Mouse (Mus musculus): ENCODE measurements around the gene Olfr642. TPM values are rescaled to one million over a fixed set of nuclear protein-coding genes. Genes with fewer than 3 reads are reported as not detected.

Gene Olfr642
- polyA plus RNA-seq, 1 experiment from 2014 or later = not detected

DNA sequence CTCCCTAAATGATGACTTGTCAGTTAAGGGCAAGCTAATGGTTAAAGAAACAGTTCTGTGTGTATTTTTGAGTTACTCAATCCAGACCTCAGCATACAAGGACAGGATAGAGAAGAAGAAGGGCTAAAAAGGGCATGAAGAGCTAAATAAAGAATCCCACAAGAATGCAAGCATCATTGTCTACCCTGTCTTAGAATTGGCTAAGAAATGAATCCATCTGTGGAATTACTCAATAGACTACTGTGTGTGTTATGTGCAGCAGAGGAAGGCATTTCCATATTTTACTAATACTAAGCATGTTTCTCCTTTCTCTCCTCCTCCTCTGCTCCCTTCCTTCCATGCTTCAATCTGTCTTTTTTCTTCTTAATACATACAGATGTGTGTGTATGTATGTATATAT lies 53.3 kb downstream of the Olfr642 start:
- TF ChIP-seq EP300 (optimal IDR thresholded peaks at IDR 0.05) (no peak), CTCF (IDR thresholded peaks at IDR 0.05; ENCODE audit: low read depth) (no peak)
- Histone ChIP-seq H3K4me1 (replicated peaks; ENCODE audit: control insufficient read depth, insufficient read depth) (no peaks in the 10 kb centered on the region), H3K4me2 (replicated peaks; ENCODE audit: low read depth) (no peak overlapping the region), H3K27ac (replicated peaks) (no peak overlapping the region), H3K36me3 (ENCODE audit: control insufficient read depth, insufficient read depth, low read length) (no peaks in the 10 kb centered on the region), H3K27me3 (ENCODE audit: control insufficient read depth, insufficient read depth, low read length) (no peaks in the 10 kb centered on the region), H3K4me3 (ENCODE audit: low read depth, low read length) (no peak overlapping the region), H3K9ac (ENCODE audit: low read length) (no peak overlapping the region), H3K9me3 (ENCODE audit: control insufficient read depth, low read length) (no peaks in the 10 kb centered on the region)
- ATAC-seq (ENCODE audit: low FRiP score, low TSS enrichment) (no peak), DNase-seq (ENCODE audit: low spot score) (no peak)

DNA sequence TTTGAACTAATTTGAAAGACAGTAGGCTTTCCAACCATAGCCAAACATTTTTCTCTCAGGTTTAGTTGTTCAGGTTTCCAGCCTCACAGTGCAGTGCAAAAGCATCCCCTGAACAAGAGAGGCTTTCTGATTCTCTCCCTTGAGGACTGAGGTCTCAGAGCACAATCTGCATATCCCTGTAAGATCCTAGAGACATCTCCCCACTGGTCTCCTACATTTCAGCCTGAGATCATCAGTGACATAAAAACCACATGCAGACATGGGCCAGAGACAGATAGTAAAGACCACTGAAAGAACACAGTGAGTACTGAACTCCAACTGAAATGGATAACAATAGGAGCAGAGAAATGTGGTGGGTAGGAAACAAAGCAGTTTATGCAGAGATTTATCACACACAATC lies 54.0 kb downstream of the Olfr642 start, which contains the start of gene Olfr638:
Gene Olfr638 (plus strand): TSS at position 301 of the 400 bp plus-strand sequence.
- Histone ChIP-seq H3K27ac (replicated peaks) (no peak within 1 kb of the TSS), H3K9ac (ENCODE audit: low read length) (no peak within 1 kb of the TSS), H3K4me2 (replicated peaks; ENCODE audit: low read depth) (no peak within 1 kb of the TSS), H3K27me3 (ENCODE audit: control insufficient read depth, insufficient read depth, low read length) (no peaks in the 10 kb centered on the region), H3K9me3 (ENCODE audit: control insufficient read depth, low read length) (no peaks in the 10 kb centered on the region), H3K36me3 (ENCODE audit: control insufficient read depth, insufficient read depth, low read length) (no peaks in the 10 kb centered on the region), H3K4me1 (replicated peaks; ENCODE audit: control insufficient read depth, insufficient read depth) (no peaks in the 10 kb centered on the region), H3K4me3 (ENCODE audit: low read depth, low read length) (no peak within 1 kb of the TSS)
- TF ChIP-seq EP300 (optimal IDR thresholded peaks at IDR 0.05) (no peak), CTCF (IDR thresholded peaks at IDR 0.05; ENCODE audit: low read depth) (no peak)
- no peak for DNase-seq (ENCODE audit: low spot score)
- ATAC-seq (ENCODE audit: low FRiP score, low TSS enrichment) = no peak

Other genes starting within 250 kb of the Olfr642 start
- gene Hbb-bt, start 238.7 kb downstream of the Olfr642 start, polyA plus RNA-seq (2015; fragmentation: Nextera tagmentation; extraction: Ambion mirVana) = 137 and 177 TPM in 2 replicates
- 597 and 747 TPM in 2 replicates for gene Hbb-bs, start 224.6 kb downstream of the Olfr642 start, polyA plus RNA-seq (2015; fragmentation: Nextera tagmentation; extraction: Ambion mirVana)
- not detected in 2 replicates for gene Hbb-bh2, start 212.1 kb downstream of the Olfr642 start, polyA plus RNA-seq (2015; fragmentation: Nextera tagmentation; extraction: Ambion mirVana)
- not detected in 2 replicates for gene Hbb-bh1, start 209.5 kb downstream of the Olfr642 start, polyA plus RNA-seq (2015; fragmentation: Nextera tagmentation; extraction: Ambion mirVana)
- gene Hbb-y, start 199.4 kb downstream of the Olfr642 start, polyA plus RNA-seq (2015; fragmentation: Nextera tagmentation; extraction: Ambion mirVana) = not detected in 2 replicates
- not detected in 2 replicates for gene Olfr66, start 166.4 kb downstream of the Olfr642 start, polyA plus RNA-seq (2015; fragmentation: Nextera tagmentation; extraction: Ambion mirVana)
- gene Olfr64, start 158.2 kb downstream of the Olfr642 start, polyA plus RNA-seq (2015; fragmentation: Nextera tagmentation; extraction: Ambion mirVana) = not detected in 2 replicates
- not detected in 2 replicates for gene Olfr65, start 149.2 kb downstream of the Olfr642 start, polyA plus RNA-seq (2015; fragmentation: Nextera tagmentation; extraction: Ambion mirVana)
- gene Olfr631, start 123.8 kb downstream of the Olfr642 start, polyA plus RNA-seq (2015; fragmentation: Nextera tagmentation; extraction: Ambion mirVana) = not detected in 2 replicates
- gene Olfr632, start 118.3 kb downstream of the Olfr642 start, polyA plus RNA-seq (2015; fragmentation: Nextera tagmentation; extraction: Ambion mirVana) = not detected in 2 replicates
- gene Olfr633, start 108.2 kb downstream of the Olfr642 start, polyA plus RNA-seq (2015; fragmentation: Nextera tagmentation; extraction: Ambion mirVana) = not detected in 2 replicates
- gene Olfr635, start 81.5 kb downstream of the Olfr642 start, polyA plus RNA-seq (2015; fragmentation: Nextera tagmentation; extraction: Ambion mirVana) = 0.01 TPM in 1 of 2 replicates, not detected in the other
- gene Olfr638, start 53.9 kb downstream of the Olfr642 start, polyA plus RNA-seq (2015; fragmentation: Nextera tagmentation; extraction: Ambion mirVana) = not detected in 2 replicates
- gene Olfr639, start 35.4 kb downstream of the Olfr642 start, polyA plus RNA-seq (2015; fragmentation: Nextera tagmentation; extraction: Ambion mirVana) = 0.01 TPM in 1 of 2 replicates, not detected in the other
- gene Olfr640, start 27.1 kb downstream of the Olfr642 start, polyA plus RNA-seq (2015; fragmentation: Nextera tagmentation; extraction: Ambion mirVana) = 0.04 TPM in 1 of 2 replicates, not detected in the other
- not detected in 2 replicates for gene Olfr641, start 17.2 kb downstream of the Olfr642 start, polyA plus RNA-seq (2015; fragmentation: Nextera tagmentation; extraction: Ambion mirVana)
- gene 4930516K23Rik, start 8.8 kb upstream of the Olfr642 start, polyA plus RNA-seq (2015; fragmentation: Nextera tagmentation; extraction: Ambion mirVana) = not detected in 2 replicates
- gene Olfr644, start 19.2 kb upstream of the Olfr642 start, polyA plus RNA-seq (2015; fragmentation: Nextera tagmentation; extraction: Ambion mirVana) = not detected in 2 replicates
- not detected in 2 replicates for gene Olfr645, start 32.8 kb upstream of the Olfr642 start, polyA plus RNA-seq (2015; fragmentation: Nextera tagmentation; extraction: Ambion mirVana)
- 0.11 TPM in 1 of 2 replicates, not detected in the other for gene Olfr646, start 52.2 kb upstream of the Olfr642 start, polyA plus RNA-seq (2015; fragmentation: Nextera tagmentation; extraction: Ambion mirVana)
- not detected in 2 replicates for gene Ubqln5, start 77.2 kb upstream of the Olfr642 start, polyA plus RNA-seq (2015; fragmentation: Nextera tagmentation; extraction: Ambion mirVana)
- not detected in 2 replicates for gene Olfr643, start 84.7 kb upstream of the Olfr642 start, polyA plus RNA-seq (2015; fragmentation: Nextera tagmentation; extraction: Ambion mirVana)
- gene Ubqln3, start 90.6 kb upstream of the Olfr642 start, polyA plus RNA-seq (2015; fragmentation: Nextera tagmentation; extraction: Ambion mirVana) = not detected in 2 replicates
- not detected in 2 replicates for gene Ubqlnl, start 97.9 kb upstream of the Olfr642 start, polyA plus RNA-seq (2015; fragmentation: Nextera tagmentation; extraction: Ambion mirVana)
- not detected in 2 replicates for gene Olfm5, start 112.2 kb upstream of the Olfr642 start, polyA plus RNA-seq (2015; fragmentation: Nextera tagmentation; extraction: Ambion mirVana)
- gene Olfr648, start 130.7 kb upstream of the Olfr642 start, polyA plus RNA-seq (2015; fragmentation: Nextera tagmentation; extraction: Ambion mirVana) = 0.07 and 0.08 TPM in 2 replicates
- not detected in 2 replicates for gene Olfr649, start 143.3 kb upstream of the Olfr642 start, polyA plus RNA-seq (2015; fragmentation: Nextera tagmentation; extraction: Ambion mirVana)
- gene Trim6, start 166.1 kb upstream of the Olfr642 start, polyA plus RNA-seq (2015; fragmentation: Nextera tagmentation; extraction: Ambion mirVana) = 0.74 and 0.83 TPM in 2 replicates
- gene Trim34a, start 191.8 kb upstream of the Olfr642 start, polyA plus RNA-seq (2015; fragmentation: Nextera tagmentation; extraction: Ambion mirVana) = 2.0 and 2.7 TPM in 2 replicates
- 0.35 and 0.51 TPM in 2 replicates for gene Trim5, start 235.4 kb upstream of the Olfr642 start, polyA plus RNA-seq (2015; fragmentation: Nextera tagmentation; extraction: Ambion mirVana)

Measured in stomach, postnatal 0 days (tissue).